Mouse (Mus musculus): ENCODE data around the gene Gm10147. TPM values are rescaled to one million over a fixed set of nuclear protein-coding genes. Genes with fewer than 3 reads are reported as not detected.

Gene Gm10147
- not detected for polyA plus RNA-seq (2017; shearing (Covaris generic))

DNA sequence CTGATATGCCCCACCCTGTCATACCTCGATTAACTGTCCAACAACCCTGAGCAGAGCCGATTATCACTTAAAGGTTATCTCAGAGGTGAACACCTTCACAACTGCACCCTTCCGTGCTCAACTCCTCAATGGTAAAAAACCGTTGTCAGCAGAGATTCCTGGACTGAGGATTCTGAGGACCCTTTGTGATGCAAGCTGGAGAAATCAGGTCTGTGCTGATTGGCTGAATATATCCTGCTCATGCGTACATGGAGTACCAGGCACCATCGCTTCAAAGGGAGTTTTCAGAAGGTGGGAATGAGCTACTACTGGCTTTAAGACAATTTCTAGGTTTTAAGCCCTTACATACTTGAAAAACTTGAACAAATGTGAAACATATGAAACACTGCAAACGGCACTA is at the start of gene Gm10147:
TSS of gene Gm10147 (minus strand) at position 101 of the 400 bp plus-strand sequence.

All from CD4-positive, CD25-positive, alpha-beta regulatory T cell, adult 9 weeks (primary cell).